Mouse (Mus musculus): Measurements from ENCODE around the gene Rsph10b.
"Not testable (repeated sequence)": the region's sequence is repeated elsewhere in the genome, so short reads cannot be mapped to it uniquely, and the experiment has no call there.

Rsph10b gene

GRCm38 (mm10) chr5:143994632-143995365 is 62.0 kb downstream of the Rsph10b start:
- no peak for DNase-seq

- peak in 1 of 2 experiments; percentile 30 for DNase-seq
Measured at GRCm38 (mm10) chr5:143999409-143999808, 66.6 kb downstream of the Rsph10b start.

- no peak for DNase-seq
Measured at GRCm38 (mm10) chr5:144002461-144003192, 69.8 kb downstream of the Rsph10b start.

- DNase-seq = not testable (repeated sequence)
Measured at GRCm38 (mm10) chr5:144013366-144014134, 80.7 kb downstream of the Rsph10b start.

- DNase-seq = peak; percentile 81 to 84
Measured at GRCm38 (mm10) chr5:144014551-144015311, 81.9 kb downstream of the Rsph10b start, which contains the start of gene Ccz1. Ccz1 (minus strand) TSS chr5:144014877.

- no peak for DNase-seq
Measured at GRCm38 (mm10) chr5:144015312-144015650, 82.4 kb downstream of the Rsph10b start.

- DNase-seq = no peak
Measured at GRCm38 (mm10) chr5:144015845-144016244, 83.0 kb downstream of the Rsph10b start.

- no peak for DNase-seq
Measured at GRCm38 (mm10) chr5:144026620-144027263, 93.9 kb downstream of the Rsph10b start, which contains the start of gene Ocm. Ocm (minus strand) TSS chr5:144026670.

GRCm38 (mm10) chr5:144032491-144032890 is 99.7 kb downstream of the Rsph10b start:
- no peak for DNase-seq

GRCm38 (mm10) chr5:144034567-144034966 is 101.7 kb downstream of the Rsph10b start:
- DNase-seq = no peak
